In the genomic region with DNA sequence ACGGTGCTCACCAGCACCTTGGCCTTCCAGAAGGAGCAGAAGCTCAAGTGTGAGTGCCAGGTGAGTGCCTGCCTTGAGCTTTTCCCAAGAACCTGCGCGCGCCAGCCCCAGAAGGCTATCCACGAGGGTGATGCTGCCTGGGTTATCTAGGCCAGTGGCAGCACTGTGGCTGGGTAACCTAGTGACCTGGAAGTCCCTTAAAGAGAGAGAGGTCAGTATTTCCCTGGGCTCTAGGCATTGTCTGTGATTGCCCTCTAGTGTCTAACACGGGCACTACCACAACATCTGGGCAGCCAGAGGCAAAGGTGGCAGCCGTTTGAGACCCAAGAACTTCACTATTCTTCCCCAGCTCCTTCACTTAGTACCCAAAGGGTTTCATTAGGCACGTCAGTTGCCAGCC, we compare ENCODE assay signal across 8 mouse cellular contexts.
A peak's percentile ranks its signal among the peaks of the same experiment; 100 is the strongest.
DNase-seq lines count a peak whose midpoint lies in the region; ATAC-seq and TF ChIP-seq lines count a peak whose summit lies in the region.
"Had no signal": no experiment of that assay in that cellular context is flagged by ENCODE, and none has a peak within 500 bp of the region (broad histone marks: within the 10 kb centered on the region; RNA-seq: fewer than 3 reads in every experiment).

No protein-coding gene starts in this region.

- no peaks in the 10 kb centered on the region for H3K36me3 ChIP-seq in C2C12 (ENCODE audit: control insufficient read depth, insufficient read depth)
- H3K36me3 ChIP-seq in spleen, adult 2 months (ENCODE audit: control insufficient read depth, insufficient read depth, low read length): peaks cover 3% of the 10 kb centered on the region
- H3K36me3 ChIP-seq: hindbrain, embryonic 15.5 days had no signal

- H3K4me1 ChIP-seq in spleen, adult 2 months (ENCODE audit: control insufficient read depth, insufficient read depth, insufficient read length): peaks cover 7% of the 10 kb centered on the region; the same call in 1 of the 2 replicates

- no peaks in the 10 kb centered on the region for H3K79me2 ChIP-seq in C2C12 (ENCODE audit: control insufficient read depth, insufficient read depth)

- peak; percentile 52 for TF ChIP-seq CTCF in C2C12 (IDR thresholded peaks at IDR 0.05; ENCODE audit: control insufficient read depth, insufficient read depth, insufficient read length)
- TF ChIP-seq CTCF in spleen, adult 2 months (IDR thresholded peaks at IDR 0.05; ENCODE audit: extremely low read depth, insufficient read depth, insufficient read length, insufficient replicate concordance): peak; percentile 73; the same call in 1 of the 2 replicates

- peak; percentile 68 for DNase-seq in 416B (ENCODE audit: low read depth)
- DNase-seq in brain, adult 2 months (ENCODE audit: low read depth, low spot score): peak; percentile 67
- peak; percentile 64 for DNase-seq in forelimb bud, embryonic 11.5 days (ENCODE audit: low read depth, low spot score)
- DNase-seq in kidney, adult 9 months: peak; percentile 81
- peak; percentile 44 to 73 for DNase-seq in spleen, adult 2 months (ENCODE audit: low read depth in 1 of 2, low spot score in 2 of 2)

- WGBS in spleen, adult 2 months: 40% methylated on average over 8 of the region's 8 CpGs

- peak; percentile 64 for ATAC-seq in megakaryocyte, adult 5-6 weeks (ENCODE audit: poor library complexity, severe bottlenecking)

- H3ac ChIP-seq in C2C12 (ENCODE audit: control insufficient read depth, insufficient read length, low read depth): no peak overlapping the region

- H3K79me3 ChIP-seq in C2C12 (ENCODE audit: low read depth): no peaks in the 10 kb centered on the region

- no peak overlapping the region for H3K4me3 ChIP-seq in C2C12 (ENCODE audit: insufficient read depth, poor library complexity, severe bottlenecking)
- H3K4me3 ChIP-seq in spleen, adult 2 months (ENCODE audit: extremely low read depth, insufficient read depth, insufficient read length): no peak overlapping the region
- H3K4me3 ChIP-seq: hindbrain, embryonic 15.5 days had no signal

- peaks cover 15% of the 10 kb centered on the region for H3K27me3 ChIP-seq in C2C12 (ENCODE audit: control insufficient read depth, insufficient read depth, insufficient read length)
- H3K27me3 ChIP-seq in spleen, adult 2 months (ENCODE audit: control insufficient read depth, insufficient read depth, low read length): no peaks in the 10 kb centered on the region

- TF ChIP-seq POLR2A in spleen, adult 2 months (IDR thresholded peaks at IDR 0.05; ENCODE audit: low read depth, low read length): no peak

- H3K27ac ChIP-seq in spleen, adult 2 months (ENCODE audit: insufficient read depth, low read length): no peak overlapping the region
- H3K27ac ChIP-seq: hindbrain, embryonic 15.5 days had no signal

TF ChIP-seq in C2C12, 6 proteins besides CTCF, POLR2A, EP300 and RAD21:
- TF ChIP-seq MYOD1 (IDR thresholded peaks at IDR 0.05; ENCODE audit: control insufficient read depth, insufficient read length, low read depth): no peak
- no peak for TF ChIP-seq CEBPB (IDR thresholded peaks at IDR 0.05; ENCODE audit: low read depth)
- no peak for TF ChIP-seq USF1 (IDR thresholded peaks at IDR 0.05; ENCODE audit: low read depth)
- TF ChIP-seq FOSL1 (IDR thresholded peaks at IDR 0.05; ENCODE audit: insufficient read depth, low read length, poor library complexity, severe bottlenecking): no peak
- no peak for TF ChIP-seq MYOG (IDR thresholded peaks at IDR 0.05; ENCODE audit: control insufficient read depth, extremely low read depth, insufficient read length)
- TF ChIP-seq MAX (IDR thresholded peaks at IDR 0.05): no peak
